Mouse (Mus musculus): ENCODE measurements at regions not wholly inside any gene's neighbourhood (a gene's known extent, or its start where the extent isn't known, plus 50 kb on each side); places are given as distances from the start of the nearest gene placed in this dataset.
"Not testable (repeated sequence)": the region's sequence is repeated elsewhere in the genome, so short reads cannot be mapped to it uniquely, and the experiment has no call there.

DNA sequence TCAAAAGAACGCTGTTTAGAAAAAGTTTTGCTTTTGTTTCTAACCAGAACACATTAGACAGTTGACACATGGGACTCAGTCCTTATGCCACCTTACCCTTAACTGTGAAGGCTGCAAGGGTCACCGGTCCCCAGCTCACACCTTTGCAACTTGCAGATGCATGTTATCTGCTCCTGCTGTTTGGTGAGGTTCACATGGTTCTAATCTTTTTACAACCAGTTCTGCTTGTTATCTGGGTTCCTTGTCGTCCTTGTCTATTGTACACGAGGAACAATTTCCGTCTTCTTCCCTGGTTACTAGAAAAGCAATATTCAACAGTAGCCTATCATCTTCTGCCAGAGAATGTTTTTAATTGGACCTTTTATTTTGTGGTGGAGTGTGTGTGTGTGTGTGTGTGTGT lies 200.8 kb downstream of the Gm21738 start:
- not testable (repeated sequence) for DNase-seq

- peak; percentile 29 for DNase-seq
Measured at GRCm38 (mm10) chr14:19208507-19208906, 210.2 kb downstream of the Gm21738 start.

DNA sequence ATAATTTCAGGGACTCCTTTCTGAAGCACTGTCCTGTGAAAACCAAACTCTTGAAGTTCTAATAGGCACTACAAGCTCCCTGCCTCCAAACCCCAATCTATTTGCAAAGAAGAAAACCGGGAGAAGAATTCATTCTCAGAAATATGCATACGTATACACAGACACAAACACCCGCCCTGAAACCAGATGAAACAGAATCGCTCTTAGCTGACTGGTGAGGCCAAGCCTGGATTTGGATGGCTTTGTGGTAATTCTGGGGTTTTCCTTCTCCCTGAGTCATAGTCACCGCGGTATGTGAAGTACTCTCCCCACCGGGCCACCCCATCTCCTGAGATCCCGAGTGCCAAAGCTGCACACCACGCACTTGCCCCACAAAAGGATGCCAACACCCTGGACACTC lies 238.5 kb downstream of the Gm21738 start:
- not testable (repeated sequence) for DNase-seq

DNA sequence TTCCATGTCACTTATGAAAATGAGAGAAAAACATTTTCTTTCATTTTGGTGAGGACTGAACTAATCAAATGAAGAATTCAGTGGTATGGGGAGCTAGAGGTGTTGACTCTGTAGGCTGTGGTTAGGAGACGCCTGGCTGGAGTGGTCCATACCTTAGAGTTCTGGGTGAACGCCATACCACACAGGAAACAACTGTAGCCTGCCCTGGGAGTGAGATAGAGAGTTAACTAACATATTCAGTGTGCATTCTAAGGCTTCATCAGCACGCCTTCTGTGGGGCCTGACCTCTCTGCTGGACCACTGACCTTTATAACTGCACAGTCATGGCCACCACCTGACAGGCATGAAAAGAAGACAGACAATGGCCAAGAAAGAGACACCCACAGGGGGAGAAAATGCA lies 240.7 kb downstream of the Gm21738 start:
- not testable (repeated sequence) for DNase-seq

DNA sequence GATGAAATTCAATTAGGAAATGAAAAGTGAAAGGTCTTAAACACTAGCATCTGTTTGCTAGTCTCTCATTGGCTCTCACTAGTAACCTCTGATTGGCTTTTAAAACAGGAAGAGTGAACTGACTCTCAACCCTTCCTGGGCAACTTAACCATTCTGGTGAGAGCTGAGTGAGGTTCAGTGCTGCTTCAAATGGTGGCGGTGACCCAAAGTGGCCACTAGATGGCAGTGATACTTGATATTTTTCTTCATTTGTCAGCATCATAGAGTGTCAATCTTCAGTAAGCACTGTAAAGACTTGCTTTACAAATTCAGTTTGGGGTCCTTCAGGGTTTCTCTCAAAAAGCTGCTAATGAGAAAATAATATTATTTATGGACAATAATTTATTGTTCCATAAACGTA lies 243.4 kb downstream of the Gm21738 start:
- no peak for DNase-seq

DNA sequence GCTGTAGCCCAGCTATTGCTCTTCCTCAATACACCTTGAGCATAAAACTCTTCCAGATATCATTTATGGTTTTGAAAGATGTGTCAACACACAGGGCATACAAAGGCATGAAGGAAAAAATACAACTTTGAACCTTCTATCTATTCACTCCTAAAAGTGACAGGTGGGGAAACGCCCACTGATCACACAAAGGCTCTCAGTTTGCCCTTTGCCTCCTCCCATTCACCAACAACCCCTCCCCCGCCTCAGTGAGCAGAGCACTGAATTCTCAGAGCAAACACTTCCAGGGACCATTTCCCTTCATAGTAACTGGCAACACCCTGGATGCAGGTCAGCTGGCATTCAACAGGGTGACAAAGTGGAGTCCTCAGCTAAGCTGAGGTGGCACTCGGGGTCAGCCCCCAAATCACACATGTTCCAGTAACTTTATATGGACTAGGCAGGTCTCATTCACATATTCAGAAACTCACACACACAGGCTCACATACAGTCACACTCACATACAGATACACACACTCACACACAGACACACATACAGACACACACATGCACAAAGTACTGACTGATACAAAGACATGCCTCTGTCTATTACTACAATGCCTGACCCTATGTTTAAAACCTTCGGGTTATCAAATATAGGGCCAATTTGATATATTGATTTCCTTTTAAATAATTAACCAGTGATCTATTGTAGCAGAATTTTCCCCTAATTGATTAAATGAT lies 248.3 kb downstream of the Gm21738 start:
- DNase-seq: not testable (repeated sequence)

DNA sequence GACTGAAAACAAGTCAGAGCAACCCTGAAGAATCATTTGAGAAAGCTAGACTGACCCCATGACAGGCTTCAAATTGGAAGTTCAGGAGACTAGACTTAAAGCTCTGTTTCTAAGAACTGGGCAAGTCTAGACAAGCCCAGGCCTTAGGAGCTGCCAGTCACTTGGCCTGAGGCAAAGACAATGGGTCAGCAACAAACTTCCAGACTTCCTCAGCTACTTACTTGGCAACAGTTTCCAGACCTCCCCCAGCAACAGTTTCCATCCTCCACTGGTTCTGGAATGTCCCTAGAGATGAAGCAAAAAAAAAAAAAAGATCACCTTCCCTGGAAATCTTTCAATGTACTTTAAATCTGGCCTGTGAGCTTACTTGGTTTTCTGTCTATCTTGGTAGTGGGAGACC lies 251.9 kb downstream of the Gm21738 start:
- DNase-seq: no peak

GRCm38 (mm10) chr14:19139875-19140274 lies 245.8 kb upstream of the Ube2e2 start:
- not testable (repeated sequence) for DNase-seq

GRCm38 (mm10) chr14:19131532-19131931 lies 237.5 kb upstream of the Ube2e2 start:
- no peak for DNase-seq
